Mouse (Mus musculus) CD4-positive, CD25-positive, alpha-beta regulatory T cell, adult 9 weeks (primary cell): ENCODE measurements around the gene Lonrf3. TPM values are rescaled to one million over a fixed set of nuclear protein-coding genes. Genes with fewer than 3 reads are reported as not detected.

Experiments
- polyA plus RNA-seq: library from polyadenylated mRNA; unstranded; fragments of 100-300 nt; shearing (Covaris generic); gene quantifications from one replicate; pipeline ENCODE4 v1.2.1, GENCODE M21; 2017

Lonrf3 gene
- not detected for polyA plus RNA-seq

GRCm38 (mm10) chrX:36328271-36329039 is at the start of gene Lonrf3:
Gene Lonrf3, plus strand, starts transcription at chrX:36328353.

GRCm38 (mm10) chrX:36400980-36401379 is 72.8 kb downstream of the Lonrf3 start, which contains the start of gene Gm6268:
Gene Gm6268, plus strand, starts transcription at chrX:36401280.

Other genes starting within 250 kb of the Lonrf3 start
- 1.5 TPM for gene Il13ra1, start 216.2 kb upstream of the Lonrf3 start, polyA plus RNA-seq
- gene Zcchc12, start 132.4 kb upstream of the Lonrf3 start, polyA plus RNA-seq: 1.9 TPM
- gene Gm6268, start 72.9 kb downstream of the Lonrf3 start, polyA plus RNA-seq: not detected
- gene Gm14569, start 163.5 kb downstream of the Lonrf3 start, polyA plus RNA-seq: not detected